Mouse (Mus musculus): ENCODE measurements around the gene Haus4. TPM values are rescaled to one million over a fixed set of nuclear protein-coding genes. Genes with fewer than 3 reads are reported as not detected.

The Haus4 gene
- total RNA-seq, 2 experiments from 2014 or later: 1.6 to 4.7 TPM

DNA sequence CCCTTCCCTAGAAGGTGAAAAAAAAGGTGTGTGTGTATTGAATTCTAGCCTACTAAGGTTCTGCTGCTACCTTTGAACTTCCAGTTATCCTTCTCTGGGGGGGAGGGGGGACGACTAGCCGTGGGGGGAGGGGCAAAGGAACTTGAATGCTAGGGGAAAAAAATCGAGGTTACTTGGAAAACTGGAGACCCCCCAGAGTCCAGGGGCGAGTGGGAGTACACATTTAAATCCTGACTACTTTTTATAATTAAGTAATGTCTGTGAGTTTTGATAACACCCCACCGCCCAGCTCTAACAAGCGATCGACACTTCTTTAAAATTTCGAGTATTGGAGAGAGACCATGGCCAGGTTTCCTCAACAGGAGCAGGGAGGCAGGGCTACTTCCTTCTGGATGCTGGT is 20.6 kb upstream of the Haus4 start:
- no peak for DNase-seq (ENCODE audit: low spot score in 2 of 2)
- intact Hi-C loops (cut with DNase I): loop anchor here (5.0 kb wide), 1 partner anchor 348 kb away; no protein-coding TSS in a partner anchor

DNA sequence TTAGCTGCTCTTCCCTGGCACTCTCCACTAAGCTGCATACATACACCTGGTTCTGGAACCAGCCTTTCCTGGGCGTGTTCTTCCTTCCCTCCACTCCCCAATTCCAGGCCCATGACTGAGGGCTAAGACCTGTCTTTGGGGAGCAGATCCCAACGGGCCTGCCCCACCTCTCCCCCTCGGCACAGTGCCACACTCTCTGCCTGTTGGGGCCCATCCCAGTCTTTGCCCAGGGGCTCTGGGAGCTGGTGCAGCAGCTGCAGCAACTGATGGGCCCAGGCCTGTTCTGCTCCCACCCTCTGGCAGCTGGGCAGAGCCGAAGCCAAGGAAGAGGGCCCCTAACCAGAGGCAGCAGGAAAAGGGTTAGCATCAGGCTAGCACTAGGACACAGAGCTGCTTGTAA is 19.8 kb upstream of the Haus4 start:
- intact Hi-C loops (cut with DNase I): no loop called here
- DNase-seq (ENCODE audit: low spot score in 2 of 2): no peak

DNA sequence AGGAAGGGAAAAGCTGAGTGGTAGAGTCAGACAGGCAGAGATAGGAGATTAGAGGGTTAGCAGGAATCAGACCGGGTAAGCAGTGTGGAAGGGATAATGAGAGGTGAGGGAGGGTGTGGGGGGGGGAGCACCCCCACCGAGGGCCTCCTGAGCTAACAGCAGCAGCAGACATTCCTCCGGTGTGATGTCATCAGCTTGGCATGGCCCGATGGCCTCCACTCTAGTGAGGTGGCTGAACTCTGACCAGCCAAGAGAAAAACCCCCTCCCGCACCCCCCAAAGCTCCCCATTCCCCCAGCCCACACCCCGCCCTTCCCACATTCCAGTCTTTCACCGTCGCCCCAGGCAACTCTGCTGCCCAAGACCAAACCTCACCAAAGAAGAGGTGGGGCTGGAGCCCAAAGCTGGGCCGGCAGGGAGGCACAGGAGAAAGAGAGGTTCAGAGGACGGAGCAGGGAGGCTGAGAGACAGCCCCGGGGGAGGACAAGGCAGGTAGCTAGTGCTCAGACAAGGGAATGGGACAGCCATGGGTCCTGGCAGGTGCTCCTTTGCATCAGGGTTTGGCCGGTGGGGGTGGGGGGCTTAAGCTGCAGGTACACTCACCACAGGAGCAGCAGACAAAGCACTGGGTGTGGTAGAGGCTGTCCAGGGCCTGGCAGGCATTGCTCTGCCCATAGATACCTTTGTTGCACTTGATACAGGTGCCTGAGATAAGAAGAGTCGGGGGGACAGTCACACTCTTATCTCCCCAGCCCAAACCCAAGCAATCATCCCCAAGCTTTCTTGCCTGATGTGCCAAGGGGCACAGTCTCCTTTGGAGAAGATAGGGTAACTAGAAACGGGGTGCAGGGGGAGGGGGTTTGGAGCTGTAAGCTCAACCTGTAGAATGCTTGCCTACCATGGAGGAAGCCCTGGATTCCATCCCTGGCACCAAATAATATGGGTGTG is 18.6 kb upstream of the Haus4 start:
- intact Hi-C loops (cut with DNase I): no loop called here
- DNase-seq (ENCODE audit: low spot score in 2 of 2): no peak

DNA sequence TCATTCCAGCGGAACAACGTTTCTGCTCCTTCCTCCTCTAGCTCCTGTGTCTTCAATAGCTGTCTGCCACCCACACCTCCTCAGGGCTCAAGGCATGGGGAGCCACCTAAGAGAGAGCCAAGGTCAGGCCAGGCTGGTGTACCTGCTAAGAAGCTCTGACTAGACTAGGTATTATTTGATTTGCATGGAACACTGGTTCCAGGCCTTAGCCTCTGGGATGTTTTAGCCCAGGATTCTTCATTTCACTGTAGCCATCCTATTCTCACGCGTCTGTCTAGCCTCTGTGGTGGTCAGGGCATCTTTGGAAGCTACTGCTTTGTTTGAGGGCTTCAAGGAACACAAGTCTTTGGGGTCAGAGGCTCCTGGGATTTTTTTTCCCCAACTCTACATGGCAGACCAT is 17.7 kb upstream of the Haus4 start:
- intact Hi-C loops (cut with DNase I): no loop called here
- no peak for DNase-seq (ENCODE audit: low spot score in 2 of 2)

DNA sequence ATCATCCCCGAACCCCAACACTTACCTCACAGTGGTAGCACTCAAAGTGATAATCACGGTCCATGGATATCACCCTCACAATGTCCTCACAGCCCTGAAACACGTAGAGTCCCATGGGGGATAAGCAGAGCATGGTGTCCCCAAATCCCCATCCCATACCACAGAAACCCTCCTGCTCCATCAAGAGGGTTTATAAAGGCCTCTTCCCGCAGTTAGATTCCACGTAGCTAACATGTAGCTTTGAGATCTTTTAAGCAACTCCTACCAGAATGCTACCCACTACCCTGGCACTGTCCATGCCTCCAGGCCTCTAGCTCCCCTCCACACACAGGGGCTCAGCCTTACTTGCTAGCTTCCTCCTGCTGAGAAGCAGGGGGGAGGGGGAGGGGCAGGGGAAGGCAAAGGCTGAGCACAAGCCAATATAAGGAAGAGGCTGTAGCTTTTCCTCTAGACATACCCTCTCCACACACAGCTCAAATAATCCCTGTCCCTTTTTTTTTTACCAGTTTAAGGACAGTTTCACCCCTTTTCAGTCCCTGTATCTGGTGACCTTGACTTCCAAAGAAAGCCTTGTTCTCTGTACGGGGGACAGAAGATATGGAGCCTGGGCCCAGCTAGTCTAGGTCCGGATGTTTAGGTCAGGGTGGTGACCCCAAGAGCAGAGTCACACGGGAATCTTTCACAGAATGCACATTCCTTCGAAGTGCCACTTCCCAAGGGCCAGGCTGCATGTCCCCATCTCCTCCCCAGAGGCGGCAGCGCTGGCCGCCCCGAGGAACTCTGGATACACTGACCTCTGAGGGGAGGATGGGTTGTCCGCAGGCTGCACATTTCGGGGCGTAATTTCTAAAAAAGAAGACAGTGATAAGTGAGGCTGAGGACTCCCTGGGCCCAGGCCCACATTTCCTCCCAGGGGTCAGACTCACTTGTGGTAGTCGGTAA is 15.3 kb upstream of the Haus4 start:
- intact Hi-C loops (cut with DNase I): loop anchor here (2.0 to 5.0 kb wide), 2 partner anchors 53 to 71 kb away; partner anchors contain the start of genes Cdh24, Gm17606 and Psmb11
- DNase-seq (ENCODE audit: low spot score in 2 of 2): no peak

DNA sequence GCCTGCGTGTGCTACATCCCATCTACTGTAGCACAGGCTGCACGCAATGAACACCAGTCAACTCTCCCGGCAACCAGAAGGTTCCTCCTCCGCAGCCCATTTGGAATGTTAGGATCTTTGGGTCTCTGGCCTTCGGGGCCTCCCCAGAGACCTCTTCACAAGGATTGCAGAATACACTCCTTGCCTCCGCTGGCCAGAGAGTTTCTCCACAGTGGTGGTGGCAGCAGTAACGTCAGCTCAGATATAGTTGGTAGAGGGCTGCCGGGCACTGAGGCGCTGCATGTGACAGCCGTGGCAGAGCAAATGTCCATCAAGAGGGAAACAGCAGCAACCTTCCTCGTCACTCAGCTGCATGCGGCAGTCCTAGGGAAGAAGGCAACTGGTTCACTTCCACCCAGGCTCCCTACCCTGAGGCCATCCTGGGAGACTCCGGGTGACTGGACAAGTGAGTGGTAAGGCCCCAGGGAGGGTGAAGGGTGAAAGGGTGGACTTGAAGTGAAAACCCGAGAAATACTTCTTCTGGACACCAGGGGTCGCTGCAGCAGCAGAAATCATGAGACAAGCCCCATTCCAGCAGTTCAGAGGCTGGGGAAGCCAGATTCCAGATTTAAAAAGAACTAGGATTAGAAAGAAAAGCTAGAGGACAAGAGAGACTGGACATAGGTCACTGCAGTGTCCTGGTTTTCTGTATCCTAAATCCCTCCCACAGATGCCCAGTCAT is 14.4 kb upstream of the Haus4 start:
- intact Hi-C loops (cut with DNase I): loop anchor here (2.0 to 5.0 kb wide), 2 partner anchors 53 to 72 kb away; partner anchors contain the start of genes Cdh24, Gm17606 and Psmb11
- DNase-seq (ENCODE audit: low spot score in 2 of 2): peak; percentile 44 to 64

DNA sequence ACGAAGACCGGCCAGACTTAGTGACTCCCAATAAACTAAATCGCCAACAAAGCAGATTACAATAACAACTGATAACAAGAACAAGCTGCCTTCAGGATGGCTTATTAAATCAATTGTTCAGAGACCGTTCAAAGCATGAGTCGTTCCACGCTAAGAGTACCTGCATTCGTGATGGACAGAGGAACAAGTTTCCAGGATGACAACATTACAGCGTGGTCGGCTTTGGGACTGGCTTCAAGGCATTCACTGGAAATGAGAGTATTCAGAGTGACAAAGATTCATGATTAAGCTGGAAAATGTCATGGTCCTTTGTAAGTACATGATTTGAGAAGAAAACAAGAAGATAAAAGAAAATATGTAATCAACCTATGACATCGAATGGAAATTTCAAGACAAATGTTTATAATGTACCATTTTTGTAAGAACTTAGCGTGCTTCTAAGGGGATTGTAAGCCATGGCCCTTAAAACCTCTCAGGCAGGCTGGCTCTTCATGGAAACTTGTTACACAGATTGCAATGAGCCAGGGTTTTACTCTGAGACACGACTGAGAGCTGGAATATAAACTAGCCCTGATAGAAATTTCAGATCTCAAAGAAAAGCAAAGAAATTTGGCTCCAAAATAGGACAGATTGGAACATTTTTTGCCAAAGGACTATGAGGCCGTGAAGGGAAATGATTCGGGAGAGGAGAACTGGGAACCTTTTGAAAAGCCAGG is 6.3 kb upstream of the Haus4 start:
- intact Hi-C loops (cut with DNase I): loop anchor here (5.0 kb wide), 1 partner anchor 503 kb away; no protein-coding TSS in a partner anchor
- DNase-seq (ENCODE audit: low spot score in 2 of 2): no peak

DNA sequence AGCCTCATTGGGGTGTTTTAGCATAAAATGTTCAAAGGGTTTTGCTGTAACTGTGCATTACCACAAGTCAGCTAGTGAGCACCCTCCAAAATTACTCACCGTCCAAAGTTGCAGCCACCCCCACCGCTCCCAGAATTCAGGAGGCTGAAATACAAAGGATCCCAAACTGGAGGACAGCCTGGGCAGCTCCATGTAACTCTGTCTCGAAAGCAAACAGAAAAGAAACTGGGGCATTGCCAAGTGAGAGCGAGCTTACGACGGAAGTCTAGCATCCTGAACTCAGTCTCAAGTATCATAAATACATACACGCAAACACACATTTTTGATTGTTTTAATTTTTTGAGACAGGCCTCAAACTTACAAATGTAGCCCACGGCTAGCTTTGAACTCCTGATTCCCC is 2.9 kb upstream of the Haus4 start:
- intact Hi-C loops (cut with DNase I): no loop called here
- DNase-seq (ENCODE audit: low spot score in 2 of 2): no peak

DNA sequence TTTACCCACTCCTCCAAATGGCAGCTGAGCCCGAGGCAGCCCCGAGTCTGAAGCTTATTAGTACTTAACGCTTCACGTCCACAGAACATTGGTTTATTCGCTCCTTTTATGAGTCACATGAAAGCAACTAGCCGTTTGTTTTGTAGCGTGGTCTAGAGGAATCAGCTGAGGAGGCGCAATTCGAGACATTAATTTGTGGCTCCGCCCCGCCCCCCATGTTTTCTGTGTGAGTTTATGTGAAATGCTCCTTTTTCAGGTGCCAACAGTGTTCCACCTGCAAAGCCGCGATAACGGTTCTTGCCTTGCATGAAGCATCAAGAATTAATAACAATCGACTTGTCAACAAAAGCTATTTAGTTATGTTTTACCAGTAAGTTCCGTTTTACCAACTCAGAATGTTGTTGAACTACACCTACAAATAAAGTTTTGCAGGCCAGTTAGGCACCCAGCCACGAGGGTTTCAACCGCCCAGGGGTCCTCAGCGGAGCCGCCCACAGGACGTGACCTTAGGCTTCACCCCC is 902 bp downstream of the Haus4 start:
- no peak for DNase-seq (ENCODE audit: low spot score in 2 of 2)
- intact Hi-C loops (cut with DNase I): no loop called here

DNA sequence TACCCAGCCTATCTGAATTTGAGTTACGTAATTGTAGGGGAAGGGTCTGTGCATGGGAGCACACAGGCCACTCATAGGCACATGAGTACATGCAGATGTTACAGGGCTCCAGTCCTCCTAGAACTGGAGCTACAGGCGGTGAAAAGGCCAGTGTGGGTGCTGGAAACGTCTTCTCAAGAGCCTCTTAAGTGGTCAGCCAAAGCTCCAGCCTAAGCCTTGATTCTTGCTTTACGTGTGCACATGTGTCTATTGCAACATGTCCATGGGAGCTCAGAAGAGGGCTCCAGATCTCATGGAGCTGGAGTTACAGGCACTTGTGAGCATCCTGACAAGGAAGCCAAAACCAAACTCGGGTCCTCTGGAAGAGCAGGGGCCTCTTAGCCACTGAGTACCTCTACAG is 9.7 kb downstream of the Haus4 start:
- intact Hi-C loops (cut with DNase I): no loop called here
- no peak for DNase-seq (ENCODE audit: low spot score in 2 of 2)

DNA sequence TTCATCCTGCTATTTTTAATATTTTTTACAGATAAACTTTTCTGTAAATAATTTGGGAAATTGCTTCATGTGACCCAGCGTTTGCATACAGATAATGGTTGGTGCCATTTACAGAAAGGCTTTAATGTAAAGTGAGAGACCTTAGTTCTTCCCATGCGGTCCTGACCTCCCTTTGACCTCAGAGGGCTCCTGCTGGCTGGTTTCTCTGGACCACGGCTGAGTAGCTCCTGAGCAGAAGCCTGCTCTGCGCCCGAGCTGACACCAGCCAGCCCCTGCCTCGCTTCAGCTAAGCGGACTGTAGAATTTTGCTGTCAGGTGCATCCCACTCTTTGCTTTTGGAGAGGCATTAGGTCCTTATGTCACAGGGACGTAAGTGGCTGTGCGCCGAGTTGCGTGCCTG is 13.6 kb downstream of the Haus4 start:
- no peak for DNase-seq (ENCODE audit: low spot score in 2 of 2)
- intact Hi-C loops (cut with DNase I): no loop called here

DNA sequence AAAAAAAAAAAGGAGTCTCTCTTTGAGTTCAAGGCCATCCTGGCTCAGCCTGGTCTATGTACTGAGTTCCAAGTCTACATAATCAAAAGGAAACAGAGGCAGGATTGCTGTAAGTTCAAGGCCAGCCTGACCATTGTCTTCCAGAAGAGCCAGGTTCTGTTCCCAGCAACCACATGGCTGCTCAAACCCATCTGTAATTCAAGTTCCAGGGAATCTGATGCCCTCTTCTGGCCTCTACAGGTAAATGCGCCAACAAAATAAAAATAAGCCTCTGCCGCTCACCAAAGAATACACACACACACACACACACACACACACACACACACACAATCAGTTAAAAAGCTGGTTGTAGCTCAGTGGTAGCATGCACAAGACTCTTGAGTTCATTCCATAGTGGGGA is 15.8 kb downstream of the Haus4 start:
- DNase-seq (ENCODE audit: low spot score in 2 of 2): no peak
- intact Hi-C loops (cut with DNase I): no loop called here

DNA sequence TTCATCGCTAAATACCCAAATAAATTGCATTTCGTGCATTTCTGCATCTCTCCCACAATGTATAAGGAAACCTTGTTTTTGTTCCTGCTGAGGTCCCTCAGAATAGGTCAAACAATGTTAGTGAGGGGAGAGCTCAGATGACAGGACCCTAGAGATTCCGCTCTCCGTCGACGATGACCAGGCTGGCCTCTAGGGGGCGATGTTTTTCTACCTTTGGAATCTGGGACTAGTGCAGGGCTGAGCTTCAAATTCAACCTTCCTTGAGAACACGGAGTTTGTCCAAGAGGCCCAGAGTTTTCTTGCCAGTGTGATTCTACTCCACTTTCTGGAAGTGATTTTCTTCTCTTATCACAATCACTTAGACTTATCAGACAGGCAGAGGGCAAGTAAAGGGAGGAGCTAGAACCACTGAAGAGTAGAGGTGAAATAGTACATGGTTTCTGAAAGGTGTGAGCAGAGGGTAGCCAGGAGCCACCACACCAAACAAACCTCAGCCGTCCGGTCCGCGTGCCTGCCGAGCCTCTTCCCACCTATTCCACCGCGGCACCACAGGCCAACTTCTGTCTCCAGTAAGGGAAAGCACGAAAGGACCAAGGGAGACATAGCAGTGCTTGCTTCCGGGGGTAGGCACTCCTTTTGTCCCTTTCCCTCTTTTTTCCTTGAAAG is 25.8 kb downstream of the Haus4 start:
- peak; percentile 74 to 81 for DNase-seq (ENCODE audit: low spot score in 2 of 2)
- intact Hi-C loops (cut with DNase I): loop anchor here (5.0 kb wide), 1 partner anchor 114 kb away; the partner anchor contains the start of genes Cdh24 and Gm17606

DNA sequence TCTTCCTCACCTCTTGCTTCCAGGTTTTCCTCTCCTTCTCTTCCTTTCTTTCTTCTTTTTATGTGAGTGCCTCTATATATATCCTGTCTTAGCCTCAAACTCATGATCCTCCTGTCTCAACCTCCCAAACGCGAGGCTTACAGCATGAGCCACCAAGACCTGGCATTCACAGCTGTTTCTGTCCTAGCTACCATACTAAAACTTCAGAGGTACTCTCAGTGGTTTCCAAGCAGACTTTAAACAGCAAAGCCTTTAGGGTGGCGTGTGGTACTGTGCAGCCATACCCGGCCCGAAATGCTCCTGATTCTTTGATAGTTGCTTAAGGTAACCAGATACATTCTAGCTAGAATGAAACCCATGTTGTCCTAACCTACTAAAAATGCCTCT is 26.4 kb downstream of the Haus4 start:
- intact Hi-C loops (cut with DNase I): loop anchor here (5.0 kb wide), 1 partner anchor 114 kb away; the partner anchor contains the start of genes Cdh24 and Gm17606
- no peak for DNase-seq (ENCODE audit: low spot score in 2 of 2)

DNA sequence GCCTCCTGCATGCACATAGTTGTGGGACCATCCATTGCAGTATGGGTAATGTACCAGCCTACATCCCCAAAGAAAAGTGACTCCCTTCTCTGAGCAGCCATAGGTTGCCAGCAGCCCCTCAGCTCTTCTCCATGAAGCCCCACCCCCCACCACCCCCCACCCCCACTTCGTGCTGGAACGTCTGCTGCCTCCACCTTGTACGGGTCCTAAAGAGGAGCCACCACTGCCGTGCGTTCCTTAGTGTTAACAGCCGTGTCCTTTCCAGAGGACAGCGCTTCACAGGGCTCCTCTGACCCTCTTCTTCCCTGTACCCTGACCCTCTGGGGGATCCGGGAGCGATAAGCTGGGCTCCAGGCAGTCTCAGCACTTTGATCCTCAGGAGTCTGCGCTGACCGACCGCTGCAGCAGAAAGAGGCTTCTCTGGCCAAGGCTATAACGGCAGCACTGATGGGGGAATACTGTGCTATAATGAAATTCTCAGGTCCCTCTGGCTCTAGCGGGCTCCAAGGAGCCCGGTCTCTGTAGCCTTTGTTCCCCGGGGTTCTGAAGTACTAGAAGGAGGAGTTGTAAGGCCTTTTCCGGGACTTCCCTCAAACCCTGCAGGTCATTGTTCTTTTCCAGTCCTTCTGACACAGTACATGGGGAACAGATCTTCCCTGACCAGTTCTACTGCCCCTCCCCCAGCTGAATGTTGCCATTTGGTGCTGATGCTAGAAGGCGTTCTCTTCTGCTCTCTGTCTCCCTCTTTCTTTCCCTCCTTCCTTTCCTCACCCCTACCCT is 27.0 kb downstream of the Haus4 start:
- peak; percentile 10 to 22 for DNase-seq (ENCODE audit: low spot score in 2 of 2)
- intact Hi-C loops (cut with DNase I): loop anchor here (5.0 kb wide), 1 partner anchor 115 kb away; the partner anchor contains the start of genes Cdh24 and Gm17606

DNA sequence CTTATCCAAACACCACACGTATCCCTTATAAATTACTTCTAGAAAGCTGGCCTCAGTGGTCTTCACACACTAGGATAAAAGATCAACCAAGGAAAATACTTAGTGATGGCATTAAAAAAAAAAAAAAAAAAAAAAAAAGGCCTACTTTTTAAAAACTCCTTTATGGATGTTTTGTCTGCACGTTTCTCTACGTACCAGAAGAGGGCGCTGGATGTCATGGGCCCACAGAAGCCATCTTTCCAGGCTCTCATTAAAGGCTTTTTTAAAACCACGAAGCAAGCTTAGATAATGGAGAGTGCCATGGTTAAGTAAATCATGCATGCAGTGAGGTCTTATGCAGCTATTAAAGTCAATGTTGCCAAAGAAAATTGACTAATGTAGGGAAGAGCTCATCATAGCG is 30.8 kb downstream of the Haus4 start:
- no peak for DNase-seq (ENCODE audit: low spot score in 2 of 2)
- intact Hi-C loops (cut with DNase I): no loop called here

DNA sequence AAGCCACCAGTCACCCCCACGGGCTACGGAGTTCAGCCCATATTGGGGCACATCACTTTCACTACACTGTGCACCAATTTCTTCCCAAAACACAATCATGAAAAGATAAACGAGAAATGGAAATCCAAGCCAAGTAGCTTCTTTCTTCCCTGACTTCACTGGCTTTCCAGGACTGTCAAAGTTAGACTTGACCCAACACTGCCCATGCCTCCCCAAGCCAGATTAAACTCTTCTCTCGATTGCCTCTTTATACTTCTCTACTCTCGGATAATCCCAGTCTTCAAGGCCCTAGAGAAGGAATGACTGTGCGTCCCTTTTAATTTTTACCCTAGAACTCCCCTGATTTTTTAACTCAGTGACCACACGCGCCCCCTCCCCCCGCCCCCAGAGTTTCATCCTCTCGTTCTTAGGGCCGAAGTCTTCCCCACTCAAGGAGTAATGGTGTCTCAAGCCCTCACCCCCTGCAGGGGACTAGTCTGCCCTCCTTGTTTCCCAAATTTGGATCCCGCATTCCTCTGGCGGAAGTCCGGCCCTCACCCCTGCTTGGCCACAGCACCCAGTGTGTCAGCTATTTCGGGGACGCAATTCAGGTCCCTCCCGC is 37.6 kb downstream of the Haus4 start:
- DNase-seq (ENCODE audit: low spot score in 2 of 2): no peak
- intact Hi-C loops (cut with DNase I): loop anchor here (10.0 kb wide), 1 partner anchor 52 kb away; the partner anchor contains the start of gene Lrp10
